Mouse (Mus musculus) G1E (cell line): ENCODE measurements around the gene Zbed3.

Experiments used
- CTCF ChIP-seq: IDR thresholded peaks from 2 replicates; pipeline ENCODE4 v1.5.1; 2012; ENCODE audit warnings: low read depth, low read length, inconsistent platforms, mixed read lengths
- GATA2 ChIP-seq: IDR thresholded peaks from 2 replicates; pipeline ENCODE4 v1.6.1; 2012; ENCODE audit warnings: low read depth, low read length, inconsistent platforms, borderline replicate concordance
- POLR2AphosphoS5 ChIP-seq: IDR thresholded peaks from 2 replicates; pipeline ENCODE4 v1.6.1; 2012; ENCODE audit warnings: low read depth, low read length, inconsistent platforms; ENCODE audit not compliant: insufficient replicate concordance
- TAL1 ChIP-seq: conservative IDR thresholded peaks from 2 replicates; pipeline ENCODE4 v1.6.1; 2012; ENCODE audit warnings: low read depth, low read length, inconsistent platforms, mixed read lengths

DNA sequence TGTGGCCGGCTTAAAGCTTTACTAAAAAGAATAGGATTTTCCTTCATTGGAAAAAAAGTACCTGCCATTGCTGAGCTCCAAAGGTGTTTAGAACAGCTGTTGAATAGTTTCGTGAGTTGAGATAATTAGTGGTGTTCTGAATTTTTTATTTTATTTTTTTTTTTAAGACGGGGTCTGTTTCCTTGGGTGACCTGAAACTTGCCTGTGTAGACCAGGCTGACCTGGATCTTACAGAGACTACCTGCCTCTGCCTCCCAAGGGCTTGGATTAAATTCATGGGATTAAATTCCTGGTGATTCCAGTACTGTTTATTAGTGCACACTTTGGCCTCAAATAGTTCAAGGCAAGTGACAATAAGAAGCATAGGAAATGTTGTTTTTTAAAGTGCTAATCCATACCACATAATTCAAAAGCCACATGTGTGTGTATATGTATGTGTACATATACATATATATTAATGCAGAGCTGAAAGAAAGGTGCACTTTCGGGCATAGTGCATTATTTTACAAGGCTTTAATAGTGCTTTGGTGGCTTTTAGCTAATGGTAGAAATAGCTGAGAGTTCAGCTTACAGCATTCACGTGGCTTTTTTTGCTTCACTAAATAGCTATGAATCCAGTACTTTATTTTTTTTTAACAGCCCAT is 2.6 kb downstream of the Zbed3 start:
- TF ChIP-seq CTCF (no peak), POLR2AphosphoS5 (no peak), GATA2 (no peak), TAL1 (no peak)
